Mouse (Mus musculus) hindlimb bud, embryonic 11.5 days (tissue): ENCODE results near the gene Gm17026.
"Not testable (repeated sequence)": the region's sequence is repeated elsewhere in the genome, so short reads cannot be mapped to it uniquely, and the experiment has no call there.

ENCODE experiments used
- DNase-seq: peaks from one replicate; pipeline ENCODE4 v3.0.0-alpha.2; 2012; ENCODE audit warnings: low read depth, low spot score; ENCODE audit errors: extremely low spot score

The Gm17026 gene

GRCm38 (mm10) chr14:42259948-42260347 is at the start of gene Gm17026:
Gene Gm17026 (minus strand): TSS chr14:42260048.
- DNase-seq: not testable (repeated sequence)

DNA sequence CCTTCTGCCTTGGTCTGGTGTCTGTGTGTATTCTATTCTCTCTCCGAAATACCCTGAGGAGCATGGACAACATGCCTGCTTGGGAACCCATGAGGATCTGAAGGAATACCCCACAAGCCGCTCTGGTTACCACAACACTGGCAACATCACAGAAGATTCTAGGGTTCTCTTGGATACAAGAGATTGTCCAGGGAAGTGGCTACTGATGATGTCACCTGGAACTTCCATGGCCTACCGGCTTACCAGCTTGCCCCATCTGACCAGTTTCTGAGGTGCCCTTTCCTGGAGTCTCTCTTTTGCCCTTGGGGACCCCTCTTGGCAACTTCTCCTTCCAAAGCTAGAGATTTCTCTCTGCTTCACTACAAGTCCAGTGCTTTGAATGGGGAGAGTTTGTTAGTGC is 37.4 kb upstream of the Gm17026 start, which contains the start of gene Gm9611:
Gm9611 (minus strand) TSS at position 101 of the 400 bp plus-strand sequence.
- not testable (repeated sequence) for DNase-seq

- DNase-seq: not testable (repeated sequence)
Observed at GRCm38 (mm10) chr14:42216766-42217537, 42.9 kb downstream of the Gm17026 start.
